Mouse (Mus musculus) forebrain, embryonic 11.5 days (tissue): Measurements from ENCODE around the gene AI464131. TPM values are rescaled to one million over a fixed set of nuclear protein-coding genes. Genes with fewer than 3 reads are reported as not detected.

Experiments used
- ATAC-seq: fragments of 200-750 bp; cut with Nextera tagmentation; replicated peaks from 2 replicates; pipeline ENCODE4 v1.8.0; 2017; ENCODE audit warnings: moderate TSS enrichment; ENCODE audit not compliant: low FRiP score
- DNase-seq: peaks from one replicate; pipeline ENCODE4 v3.0.0-alpha.2; 2017; ENCODE audit warnings: low spot score
- H3K27ac ChIP-seq: fragments of 300-500 bp; sonication (generic); 2 replicates; pipeline ENCODE4 v1.5.1; 2014; ENCODE audit warnings: low read depth, low read length
- H3K27me3 ChIP-seq: fragments of 300-500 bp; sonication (generic); 2 replicates; pipeline ENCODE4 v1.6.1; 2014; ENCODE audit warnings: mild to moderate bottlenecking, low read length, mixed read lengths; ENCODE audit not compliant: control insufficient read depth, insufficient read depth
- H3K36me3 ChIP-seq: fragments of 300-500 bp; sonication (generic); 2 replicates; pipeline ENCODE4 v1.6.1; 2014; ENCODE audit warnings: mild to moderate bottlenecking, low read length, moderate library complexity, mixed read lengths; ENCODE audit not compliant: control insufficient read depth, insufficient read depth
- H3K4me1 ChIP-seq: fragments of 300-500 bp; sonication (generic); replicated peaks from 2 replicates; pipeline ENCODE4 v1.6.1; 2014; ENCODE audit warnings: low read length, mixed read lengths; ENCODE audit not compliant: control insufficient read depth, insufficient read depth
- H3K4me2 ChIP-seq: fragments of 300-500 bp; sonication (generic); 2 replicates; pipeline ENCODE4 v1.6.1; 2014; ENCODE audit warnings: low read depth, mild to moderate bottlenecking, low read length, moderate library complexity, mixed read lengths; ENCODE audit not compliant: severe bottlenecking
- H3K4me3 ChIP-seq: fragments of 300-500 bp; sonication (generic); 2 replicates; pipeline ENCODE4 v1.5.1; 2014; ENCODE audit warnings: low read depth, low read length
- H3K9ac ChIP-seq: fragments of 300-500 bp; sonication (generic); 2 replicates; pipeline ENCODE4 v1.6.1; 2014; ENCODE audit warnings: low read length
- H3K9me3 ChIP-seq: fragments of 300-500 bp; sonication (generic); 2 replicates; pipeline ENCODE4 v1.6.1; 2016; ENCODE audit warnings: low read length, mixed read lengths; ENCODE audit not compliant: control insufficient read depth
- WGBS: fragments of 180-500 bp; shearing (Covaris S2); extraction: QIAGEN DNeasy Blood & Tissue Kit; methylation state at CpG from one replicate; pipeline ENCODE4 v1.1.7; 2014; 5-methylcytosine and 5-hydroxymethylcytosine counted together
- polyA plus RNA-seq: library from polyadenylated mRNA; unstranded; fragments of >200 nt; fragmentation: Nextera tagmentation; extraction: Ambion mirVana; gene quantifications from 2 replicates; pipeline ENCODE4 v1.2.1, GENCODE M21; 2014

AI464131 gene
- polyA plus RNA-seq: 8.7 and 9.2 TPM in 2 replicates

DNA sequence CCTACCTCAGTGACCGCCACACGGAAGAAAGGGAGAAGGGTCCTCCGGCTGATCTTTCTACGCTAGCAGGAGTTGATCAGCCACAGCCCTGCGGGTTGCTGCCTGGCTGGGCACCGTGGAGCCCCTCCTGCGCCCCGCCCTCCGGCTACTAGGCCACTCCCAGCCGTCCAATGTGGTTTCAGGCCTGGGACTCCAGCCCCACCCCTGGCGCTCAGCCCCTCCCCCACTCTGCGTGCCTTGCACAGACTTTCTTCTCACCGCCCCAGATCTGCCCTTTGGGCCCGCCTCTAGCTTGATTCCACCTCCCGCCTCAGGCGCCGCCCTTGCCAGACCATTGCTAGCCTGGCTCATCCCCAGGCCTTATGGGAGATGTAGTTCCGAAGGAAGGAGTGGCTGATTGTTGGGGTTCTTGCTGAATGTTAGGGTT lies at the start of gene AI464131:
AI464131 (minus strand) TSS at position 91 of the 427 bp plus-strand sequence.
- no peaks in the 10 kb centered on the region for H3K36me3 ChIP-seq
- H3K27me3 ChIP-seq: peaks cover 41% of the 10 kb centered on the region
- H3K27ac ChIP-seq: no peak within 1 kb of the TSS
- WGBS: under 1% methylated on average over 16 of the region's 18 CpGs
- no peaks in the 10 kb centered on the region for H3K9me3 ChIP-seq
- peak within 1 kb of the TSS; percentile 63 for H3K4me2 ChIP-seq
- peak; percentile 93 for ATAC-seq
- peak within 1 kb of the TSS; percentile 45 for H3K9ac ChIP-seq
- peak; percentile 99 for DNase-seq
- peak within 1 kb of the TSS; percentile 39 for H3K4me3 ChIP-seq
- peaks cover 22% of the 10 kb centered on the region for H3K4me1 ChIP-seq

DNA sequence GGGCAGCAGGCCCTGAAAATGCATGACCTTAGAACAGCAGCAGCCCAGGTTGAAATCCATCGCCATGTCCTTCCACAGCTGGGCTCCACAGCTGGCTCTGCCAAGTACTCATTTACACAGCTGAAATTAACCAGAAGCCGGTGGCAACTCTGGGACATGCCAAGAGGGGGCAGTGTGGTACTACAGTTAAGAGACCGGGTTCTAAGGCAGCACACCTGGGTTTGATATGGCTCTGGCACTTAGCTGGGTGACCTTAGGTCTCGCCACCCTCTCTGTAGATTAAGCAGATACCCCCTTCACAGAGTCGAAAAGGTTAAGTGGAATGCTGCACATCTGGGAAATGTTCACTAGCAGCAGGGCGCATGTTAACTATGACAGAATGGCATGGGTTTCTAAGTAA lies 49.7 kb upstream of the AI464131 start:
- no peak overlapping the region for H3K4me3 ChIP-seq
- no peak overlapping the region for H3K27ac ChIP-seq
- no peaks in the 10 kb centered on the region for H3K36me3 ChIP-seq
- H3K4me2 ChIP-seq: no peak overlapping the region
- H3K27me3 ChIP-seq: no peaks in the 10 kb centered on the region
- no peak overlapping the region for H3K9ac ChIP-seq
- H3K4me1 ChIP-seq: no peaks in the 10 kb centered on the region
- DNase-seq (peak; percentile 88), ATAC-seq (peak; percentile 39; the same call in 1 of the 2 replicates)
- no peaks in the 10 kb centered on the region for H3K9me3 ChIP-seq
- 34% methylated on average over 6 of the region's 6 CpGs for WGBS

DNA sequence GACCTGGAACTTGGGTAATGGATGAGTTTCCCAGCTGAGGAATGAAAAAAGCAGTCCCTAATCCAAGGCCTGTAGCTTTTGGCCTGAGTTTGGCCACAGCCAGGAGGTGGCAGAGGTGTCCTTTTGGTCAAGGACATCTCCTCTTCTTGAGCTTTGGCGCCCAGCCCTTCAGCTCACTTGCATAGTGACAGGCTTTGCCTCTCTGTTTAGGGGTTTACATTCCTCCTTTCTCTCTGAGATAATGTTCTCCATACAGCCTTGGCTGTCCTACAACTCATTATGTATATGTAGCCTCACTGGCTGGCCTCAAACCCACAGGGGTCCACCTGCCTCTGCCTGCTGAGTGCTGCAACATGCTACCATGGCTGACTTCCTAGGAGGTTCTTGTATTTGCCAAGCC lies 44.2 kb upstream of the AI464131 start:
- Histone ChIP-seq H3K9ac (no peak overlapping the region), H3K4me1 (0 out of 2 replicates have a peak, but pooled peaks cover 2% of the 10 kb centered on the region), H3K27ac (no peak overlapping the region), H3K27me3 (no peaks in the 10 kb centered on the region), H3K4me3 (no peak overlapping the region), H3K36me3 (no peaks in the 10 kb centered on the region), H3K9me3 (no peaks in the 10 kb centered on the region), H3K4me2 (no peak overlapping the region)
- DNase-seq (no peak), ATAC-seq (no peak)
- WGBS: 90% methylated on average over 1 of the region's 1 CpGs

DNA sequence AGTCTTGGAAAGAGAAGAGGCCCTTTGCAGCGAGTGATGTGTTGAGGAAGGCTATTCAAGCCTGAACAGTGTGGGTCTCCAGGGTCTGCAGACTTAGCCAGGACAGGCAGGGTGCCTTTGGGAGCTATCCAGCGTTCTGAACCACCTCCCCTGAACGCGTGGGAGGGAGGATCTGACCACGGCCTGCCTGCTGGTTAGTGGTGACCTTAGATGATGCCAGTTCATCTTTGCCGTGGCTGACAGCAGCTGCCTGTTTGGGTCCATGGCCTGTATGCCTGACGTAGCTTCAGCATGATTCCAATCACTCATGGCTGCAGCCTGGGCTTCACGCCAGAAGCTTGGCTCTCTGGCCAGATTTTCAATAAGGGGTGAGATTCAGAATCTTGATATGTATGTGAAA lies 43.1 kb upstream of the AI464131 start:
- Histone ChIP-seq H3K36me3 (no peaks in the 10 kb centered on the region), H3K9me3 (no peaks in the 10 kb centered on the region), H3K27me3 (no peaks in the 10 kb centered on the region), H3K4me1 (0 out of 2 replicates have a peak, but pooled peaks cover 2% of the 10 kb centered on the region), H3K4me2 (no peak overlapping the region), H3K9ac (no peak overlapping the region), H3K27ac (no peak overlapping the region), H3K4me3 (no peak overlapping the region)
- 26% methylated on average over 8 of the region's 8 CpGs for WGBS
- peak; percentile 69 for DNase-seq
- ATAC-seq: no peak

- Histone ChIP-seq H3K4me2 (no peak overlapping the region), H3K36me3 (no peaks in the 10 kb centered on the region), H3K27me3 (no peaks in the 10 kb centered on the region), H3K9ac (no peak overlapping the region), H3K9me3 (no peaks in the 10 kb centered on the region), H3K4me3 (no peak overlapping the region), H3K27ac (no peak overlapping the region), H3K4me1 (0 out of 2 replicates have a peak, but pooled peaks cover 2% of the 10 kb centered on the region)
- no peak for DNase-seq
- ATAC-seq: no peak
- WGBS: 88% methylated on average over 8 of the region's 8 CpGs
Measured at GRCm38 (mm10) chr4:41542136-41542535, 39.3 kb upstream of the AI464131 start.

DNA sequence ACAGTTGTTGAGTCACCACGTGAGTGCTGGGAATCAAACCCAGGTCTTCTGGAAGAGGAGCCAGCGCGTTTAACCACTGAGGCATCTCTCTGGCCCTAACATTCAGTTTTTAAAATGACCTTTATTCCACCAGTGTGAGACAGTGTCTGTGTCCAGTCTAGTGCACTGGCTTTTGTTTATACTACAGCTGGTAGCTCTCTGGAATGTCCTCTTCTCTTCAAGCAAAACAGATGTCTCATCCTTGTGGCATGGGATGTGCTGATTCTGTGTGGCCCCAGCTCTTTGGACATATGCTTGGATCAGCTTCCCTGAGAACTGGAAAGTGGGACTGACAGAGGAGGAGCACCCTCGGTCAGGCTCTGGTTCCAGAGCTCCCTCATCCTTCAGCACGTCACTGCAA lies 32.0 kb upstream of the AI464131 start:
- no peak for ATAC-seq
- H3K9ac ChIP-seq: no peak overlapping the region
- no peaks in the 10 kb centered on the region for H3K36me3 ChIP-seq
- 73% methylated on average over 5 of the region's 5 CpGs for WGBS
- H3K27me3 ChIP-seq: no peaks in the 10 kb centered on the region
- DNase-seq: no peak
- no peak overlapping the region for H3K27ac ChIP-seq
- H3K4me3 ChIP-seq: no peak overlapping the region
- H3K4me1 ChIP-seq: no peaks in the 10 kb centered on the region
- no peaks in the 10 kb centered on the region for H3K9me3 ChIP-seq
- no peak overlapping the region for H3K4me2 ChIP-seq

GRCm38 (mm10) chr4:41532420-41532819 lies 29.5 kb upstream of the AI464131 start:
- no peak overlapping the region for H3K4me2 ChIP-seq
- no peak overlapping the region for H3K4me3 ChIP-seq
- H3K9me3 ChIP-seq: no peaks in the 10 kb centered on the region
- WGBS: 28% methylated on average over 6 of the region's 6 CpGs
- DNase-seq (no peak), ATAC-seq (no peak)
- H3K4me1 ChIP-seq: peaks cover 7% of the 10 kb centered on the region; the same call in 1 of the 2 replicates
- no peak overlapping the region for H3K9ac ChIP-seq
- H3K27ac ChIP-seq: no peak overlapping the region
- H3K36me3 ChIP-seq: no peaks in the 10 kb centered on the region
- H3K27me3 ChIP-seq: no peaks in the 10 kb centered on the region

DNA sequence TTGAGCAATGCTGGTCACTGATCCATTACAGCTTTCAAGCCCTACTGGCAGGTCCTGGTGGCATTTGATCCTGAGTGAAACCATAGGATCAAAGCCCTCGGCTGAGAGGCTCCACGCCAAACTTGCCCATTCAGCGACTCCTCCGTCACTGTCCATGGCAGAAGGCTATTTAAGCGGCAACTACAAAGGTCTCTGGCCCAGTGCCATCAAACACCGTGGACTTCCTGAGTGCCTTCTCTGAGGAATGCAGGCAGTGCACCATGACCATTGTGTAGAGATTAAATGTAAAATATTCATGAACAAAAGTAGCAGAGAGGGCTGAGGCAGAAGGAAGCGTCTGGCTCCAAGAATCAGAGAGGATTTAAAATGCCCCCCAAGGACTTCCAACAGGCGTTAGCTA lies 25.1 kb upstream of the AI464131 start:
- ATAC-seq: peak; percentile 39; the same call in 1 of the 2 replicates

GRCm38 (mm10) chr4:41527076-41527475 lies 24.2 kb upstream of the AI464131 start:
- Histone ChIP-seq H3K4me3 (no peak overlapping the region), H3K4me1 (peaks cover 15% of the 10 kb centered on the region), H3K4me2 (no peak overlapping the region), H3K27ac (peak overlapping the region; percentile 37; the same call in 1 of the 2 replicates), H3K9me3 (no peaks in the 10 kb centered on the region), H3K27me3 (no peaks in the 10 kb centered on the region), H3K36me3 (no peaks in the 10 kb centered on the region), H3K9ac (peak overlapping the region; percentile 33)
- WGBS: 17% methylated on average over 13 of the region's 13 CpGs
- ATAC-seq (peak; percentile 55), DNase-seq (peak; percentile 65)

More for the DNA sequence above, 25.1 kb upstream of the AI464131 start:
- H3K36me3 ChIP-seq: no peaks in the 10 kb centered on the region
- H3K27ac ChIP-seq: no peak overlapping the region
- WGBS: 28% methylated on average over 8 of the region's 8 CpGs
- H3K27me3 ChIP-seq: no peaks in the 10 kb centered on the region
- peaks cover 15% of the 10 kb centered on the region for H3K4me1 ChIP-seq
- no peak overlapping the region for H3K4me3 ChIP-seq
- DNase-seq: no peak
- H3K9me3 ChIP-seq: no peaks in the 10 kb centered on the region
- H3K4me2 ChIP-seq: no peak overlapping the region
- no peak overlapping the region for H3K9ac ChIP-seq
